Mouse (Mus musculus): Measurements from ENCODE around the gene Dtymk. TPM values are rescaled to one million over a fixed set of nuclear protein-coding genes. Genes with fewer than 3 reads are reported as not detected.

Dtymk gene
- 51.1 TPM for polyA plus RNA-seq (2014; fragmentation: Illumina TruSeq; extraction: RNeasy Lipid Tissue Mini Kit (QIAGEN cat#74804))

DNA sequence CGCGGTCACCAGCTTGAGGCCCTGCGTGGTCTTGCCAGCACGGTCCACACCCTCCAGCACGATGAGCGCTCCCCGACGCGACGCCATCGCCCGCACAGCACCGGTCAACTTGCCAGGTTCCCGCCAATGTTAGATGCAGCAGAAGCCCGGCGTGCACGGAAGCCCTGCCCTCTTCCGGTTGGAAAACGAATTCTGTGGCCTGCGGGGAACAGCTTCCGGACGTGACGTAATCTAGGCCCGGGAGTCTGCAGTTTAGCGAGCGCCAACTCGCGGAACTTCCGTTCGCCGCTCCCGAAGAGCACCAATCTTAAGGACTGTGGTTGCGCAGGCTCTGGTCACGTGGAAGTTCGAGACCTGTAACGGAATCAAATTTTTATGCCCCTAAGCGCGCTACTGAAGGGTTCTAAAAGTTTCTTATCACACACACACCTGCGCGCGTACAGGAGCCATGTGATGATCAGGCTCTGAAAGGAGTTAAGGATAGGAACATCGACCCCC is at the start of gene Dtymk:
Gene Dtymk, minus strand, starts transcription at position 194 of the 498 bp plus-strand sequence.

DNA sequence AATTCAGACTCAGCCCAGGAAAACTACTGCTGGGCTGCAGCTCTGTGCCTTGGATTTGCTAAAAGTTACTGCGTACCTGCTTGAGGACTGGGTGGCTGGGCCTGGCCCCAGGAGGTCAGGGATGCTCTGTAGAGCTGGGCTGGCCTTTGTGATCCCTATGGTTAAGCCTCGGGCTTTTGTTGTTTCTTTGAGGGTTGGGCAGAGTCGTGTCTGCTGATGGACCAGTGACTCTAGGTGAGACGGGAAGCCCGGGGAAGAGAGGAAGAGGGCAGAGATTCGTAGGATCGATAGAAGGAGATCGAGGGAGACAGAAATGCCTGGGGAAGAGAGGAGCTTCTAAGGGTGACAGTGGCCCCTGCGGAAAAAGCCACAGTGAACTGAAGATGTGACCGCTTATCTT is 22.9 kb upstream of the Dtymk start, which contains the start of gene D2hgdh:
Gene D2hgdh, plus strand, starts transcription at position 301 of the 400 bp plus-strand sequence.

DNA sequence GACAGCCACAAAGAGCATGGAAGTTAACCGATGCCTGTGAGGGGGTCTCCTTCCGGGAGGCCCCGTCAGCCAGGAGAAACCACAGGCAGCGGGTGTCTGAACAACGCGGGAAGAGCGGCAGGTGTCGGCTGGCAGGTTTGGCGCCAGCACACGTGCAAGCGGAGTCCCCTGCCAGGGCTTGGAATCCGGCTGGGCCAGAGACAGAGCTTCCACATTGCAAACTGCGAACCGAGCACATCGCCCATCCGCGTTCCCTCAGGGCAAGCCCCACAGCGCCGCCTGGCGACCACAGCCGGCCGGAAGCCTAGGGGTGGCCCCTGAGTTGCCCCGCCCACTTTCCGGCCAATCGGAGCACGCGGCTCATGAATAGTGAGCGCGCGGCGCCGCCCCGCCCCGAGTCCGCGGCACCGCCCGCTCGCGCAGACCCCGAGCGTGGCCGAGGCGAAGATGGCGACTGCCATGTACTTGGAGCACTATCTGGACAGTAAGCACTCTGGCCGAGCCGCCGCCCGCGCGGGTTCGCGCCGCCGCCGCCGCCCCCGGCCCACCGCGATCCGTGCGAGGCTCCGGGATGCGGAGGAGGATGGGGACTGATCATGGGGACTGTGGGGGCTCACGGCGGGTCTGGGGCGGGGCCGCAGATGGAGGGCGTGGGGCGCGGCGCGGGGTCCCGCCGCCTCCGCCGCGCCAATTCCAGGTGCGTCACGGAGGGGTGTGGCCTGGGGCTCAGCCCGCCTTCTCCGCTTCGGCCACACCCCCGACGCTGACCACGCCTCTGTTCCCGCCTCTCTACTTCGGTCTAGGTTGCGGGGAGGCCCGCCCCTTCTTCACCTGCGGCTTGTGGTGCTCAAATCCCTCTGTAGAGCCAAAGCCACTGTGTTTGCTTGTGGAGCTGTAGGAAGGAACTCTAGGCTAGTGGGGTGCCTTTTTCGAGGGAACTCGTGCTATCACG is 2.1 kb upstream of the Dtymk start, which contains the start of gene Ing5:
Gene Ing5, plus strand, starts transcription at position 410 of the 952 bp plus-strand sequence.

DNA sequence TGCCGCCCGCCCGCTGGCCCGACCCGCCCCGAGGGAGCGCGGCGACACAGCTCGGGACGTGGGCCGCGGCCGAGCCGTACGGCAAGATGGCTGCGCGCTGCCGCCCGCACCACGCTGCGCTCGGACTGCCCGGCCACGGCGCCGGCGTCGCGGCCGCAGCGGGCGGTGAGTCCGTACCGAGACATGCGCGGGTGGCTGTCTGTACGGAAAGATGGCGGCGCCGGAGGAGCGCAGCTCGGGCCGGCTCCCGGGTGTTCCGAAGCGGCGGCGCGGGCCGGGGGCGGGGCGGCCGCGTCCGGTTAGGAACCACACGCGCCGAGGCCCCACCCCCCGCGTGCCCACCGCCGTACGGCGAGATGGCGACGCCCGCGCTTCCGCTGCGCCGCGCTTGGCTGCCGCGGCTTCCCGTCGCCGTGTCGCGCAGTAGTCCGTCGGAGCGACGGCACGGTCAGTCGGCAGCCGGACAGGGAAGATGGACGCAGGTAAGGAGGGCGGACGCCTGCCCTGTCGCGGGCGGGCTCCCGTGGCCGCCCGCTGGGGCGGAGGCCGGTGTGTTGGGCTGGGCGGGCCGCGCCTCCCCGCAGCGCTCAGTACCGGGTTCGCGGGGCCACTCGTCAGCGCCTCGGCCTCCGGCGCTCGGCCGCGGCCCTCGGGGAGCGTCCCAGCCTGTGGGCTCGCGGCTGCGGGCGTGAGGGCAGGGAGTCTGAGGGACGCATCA is 47.0 kb downstream of the Dtymk start, which contains the start of gene Thap4:
Gene Thap4, minus strand, starts transcription at position 292 of the 718 bp plus-strand sequence.

DNA sequence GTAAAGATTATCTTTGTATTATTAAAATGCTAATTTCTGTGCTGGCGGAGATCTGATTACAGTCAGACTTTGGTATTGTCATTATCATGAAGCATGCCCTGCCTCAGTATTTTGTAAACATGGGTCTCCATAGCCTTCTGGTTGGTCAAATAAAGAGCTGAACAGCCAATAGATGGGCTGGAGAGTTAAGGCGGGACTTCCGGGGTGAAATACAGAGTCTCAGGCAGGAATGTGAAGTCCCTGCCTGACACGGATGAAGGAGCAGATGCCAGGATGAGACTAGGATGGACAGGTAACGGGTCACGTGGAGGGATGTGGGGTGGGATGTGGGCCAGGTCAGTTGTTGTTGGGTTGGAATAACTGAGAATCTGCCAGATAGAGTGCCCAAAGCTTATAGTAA is 50.4 kb downstream of the Dtymk start, which contains the start of gene Atg4b:
Gene Atg4b, plus strand, starts transcription at position 211 of the 400 bp plus-strand sequence.

Other genes with a start within 250 kb of the Dtymk start
- 9.4 TPM for gene Stk25, start 143.3 kb downstream of the Dtymk start, polyA plus RNA-seq (2014; fragmentation: Illumina TruSeq; extraction: RNeasy Lipid Tissue Mini Kit (QIAGEN cat#74804))
- 2.2 TPM for gene Bok, start 116.3 kb downstream of the Dtymk start, polyA plus RNA-seq (2014; fragmentation: Illumina TruSeq; extraction: RNeasy Lipid Tissue Mini Kit (QIAGEN cat#74804))
- 68.9 TPM for gene Atg4b, start 50.4 kb downstream of the Dtymk start, polyA plus RNA-seq (2014; fragmentation: Illumina TruSeq; extraction: RNeasy Lipid Tissue Mini Kit (QIAGEN cat#74804))
- gene Thap4, start 47.1 kb downstream of the Dtymk start, polyA plus RNA-seq (2014; fragmentation: Illumina TruSeq; extraction: RNeasy Lipid Tissue Mini Kit (QIAGEN cat#74804)) = 8.8 TPM
- gene Ing5, start 2.0 kb upstream of the Dtymk start, polyA plus RNA-seq (2014; fragmentation: Illumina TruSeq; extraction: RNeasy Lipid Tissue Mini Kit (QIAGEN cat#74804)) = 20.5 TPM
- gene D2hgdh, start 23.0 kb upstream of the Dtymk start, polyA plus RNA-seq (2014; fragmentation: Illumina TruSeq; extraction: RNeasy Lipid Tissue Mini Kit (QIAGEN cat#74804)) = 21.1 TPM
- 0.34 TPM for gene Gal3st2, start 59.4 kb upstream of the Dtymk start, polyA plus RNA-seq (2014; fragmentation: Illumina TruSeq; extraction: RNeasy Lipid Tissue Mini Kit (QIAGEN cat#74804))
- not detected for gene Gal3st2b, start 116.4 kb upstream of the Dtymk start, polyA plus RNA-seq (2014; fragmentation: Illumina TruSeq; extraction: RNeasy Lipid Tissue Mini Kit (QIAGEN cat#74804))
- gene Gal3st2c, start 188.6 kb upstream of the Dtymk start, polyA plus RNA-seq (2014; fragmentation: Illumina TruSeq; extraction: RNeasy Lipid Tissue Mini Kit (QIAGEN cat#74804)) = 0.54 TPM
- not detected for gene Neu4, start 218.5 kb upstream of the Dtymk start, polyA plus RNA-seq (2014; fragmentation: Illumina TruSeq; extraction: RNeasy Lipid Tissue Mini Kit (QIAGEN cat#74804))

All from ovary, adult 10 weeks (tissue).